Mouse (Mus musculus): ENCODE data around the gene Neurl1a.

- TF ChIP-seq CTCF (IDR thresholded peaks at IDR 0.05; ENCODE audit: control insufficient read depth, insufficient read depth, low read length), result no peak
- no peak for TF ChIP-seq POLR2A (IDR thresholded peaks at IDR 0.05; ENCODE audit: borderline replicate concordance, control insufficient read depth, low read depth, low read length)
Measured at GRCm38 (mm10) chr19:47175472-47175871, 3.1 kb upstream of the Neurl1a start.

Measured in bone marrow, adult 2 months (tissue).